Mouse (Mus musculus): ENCODE measurements around the gene Tmem191c.
A peak's percentile ranks its signal among the peaks of the same experiment; 100 is the strongest.

The Tmem191c gene

GRCm38 (mm10) chr16:17266113-17266512 is 9.8 kb upstream of the Tmem191c start:
- no peak for DNase-seq (ENCODE audit: low spot score in 2 of 2)

- DNase-seq (ENCODE audit: low spot score in 2 of 2): no peak
Measured at GRCm38 (mm10) chr16:17267937-17268336, 7.9 kb upstream of the Tmem191c start.

DNA sequence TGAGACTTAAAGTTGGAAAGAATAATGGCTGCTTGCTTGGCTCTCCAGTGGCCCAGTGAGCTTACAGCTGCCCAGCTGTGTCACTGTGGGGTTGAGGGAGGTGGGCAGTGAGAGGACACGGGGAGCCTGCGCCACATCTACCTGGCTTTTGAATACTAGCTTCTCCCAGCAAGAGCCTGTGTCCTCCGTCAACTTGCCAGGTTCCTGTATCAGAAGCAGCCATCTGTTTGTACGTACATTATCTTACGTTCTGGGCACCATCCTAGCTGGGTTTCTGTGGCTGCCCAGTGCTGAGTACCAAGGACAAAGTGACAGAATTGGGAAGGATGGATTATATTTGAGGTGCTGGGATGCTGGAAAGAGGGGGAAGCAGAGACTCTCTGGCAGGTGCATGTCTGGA is 6.0 kb upstream of the Tmem191c start:
- no peak for DNase-seq (ENCODE audit: low spot score in 2 of 2)

DNA sequence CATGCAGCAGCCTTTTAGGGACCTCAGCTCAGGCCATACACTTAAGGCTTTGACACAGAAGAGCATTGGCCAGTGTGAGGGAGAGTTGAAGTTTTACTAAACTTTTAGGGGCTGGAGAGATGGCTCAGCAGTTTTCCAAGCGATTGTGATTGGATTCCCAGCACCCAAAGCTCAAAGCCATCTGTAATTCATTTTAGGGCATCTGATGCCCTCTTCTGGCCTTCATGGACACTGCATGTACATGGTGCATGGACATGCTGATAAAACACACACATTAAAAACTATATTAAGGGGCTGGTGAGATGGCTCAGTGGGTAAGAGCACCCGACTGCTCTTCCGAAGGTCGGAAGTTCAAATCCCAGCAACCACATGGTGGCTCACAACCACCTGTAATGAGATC is 4.8 kb upstream of the Tmem191c start:
- peak in 1 of 2 experiments; percentile 40 for DNase-seq (ENCODE audit: low spot score in 2 of 2)

GRCm38 (mm10) chr16:17271856-17272255 is 4.0 kb upstream of the Tmem191c start:
- no peak for DNase-seq (ENCODE audit: low spot score in 2 of 2)

DNA sequence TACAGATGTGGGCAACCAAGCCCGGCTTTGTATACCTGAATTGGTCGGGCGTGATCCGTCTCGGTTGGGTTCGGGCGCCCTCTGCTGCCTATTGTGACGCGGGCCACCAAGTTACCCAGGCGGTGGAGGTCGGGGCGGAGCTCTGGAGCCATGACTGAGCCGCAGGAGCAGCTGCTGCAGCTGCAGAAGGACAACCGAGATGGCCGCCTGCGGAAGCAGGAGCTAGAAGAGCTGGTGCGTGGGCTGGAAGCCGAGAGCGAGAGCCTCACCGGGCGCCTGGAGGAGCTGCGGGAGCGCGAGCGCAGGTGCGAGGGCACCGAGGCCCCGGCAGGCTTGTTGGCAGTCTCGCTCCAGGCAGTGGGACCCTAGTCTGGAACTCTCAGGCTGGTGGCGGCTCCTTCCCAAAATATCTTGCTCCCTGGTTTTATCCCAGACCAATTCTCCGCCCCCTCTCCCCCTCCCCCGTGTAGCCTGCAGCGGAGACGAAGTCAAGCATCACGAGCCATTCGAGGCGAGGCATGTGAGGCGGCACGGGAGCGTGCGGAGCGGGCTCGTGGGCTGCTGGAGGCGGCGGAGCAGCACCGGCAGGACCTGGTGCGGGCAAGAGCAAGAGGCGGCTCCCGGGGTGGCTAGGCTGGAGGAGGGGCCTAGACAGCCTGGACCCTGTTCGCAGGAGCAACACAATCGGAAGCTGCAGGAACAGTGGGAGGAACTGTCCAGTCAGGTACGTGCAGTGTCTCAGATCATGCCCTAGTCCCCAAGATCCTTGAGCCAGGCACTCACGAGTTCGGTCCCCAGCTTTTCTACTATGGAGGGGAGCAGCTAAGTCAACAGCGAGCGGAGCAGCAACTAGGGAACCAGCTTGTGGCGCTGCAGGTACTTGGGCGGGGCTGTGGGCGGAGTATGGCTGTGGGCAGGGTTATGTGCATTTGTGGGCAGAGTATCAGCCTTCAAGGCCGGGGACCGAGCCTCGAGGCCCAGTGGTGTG is 581 bp downstream of the Tmem191c start:
- DNase-seq (ENCODE audit: low spot score in 2 of 2): peak; percentile 85 to 95

DNA sequence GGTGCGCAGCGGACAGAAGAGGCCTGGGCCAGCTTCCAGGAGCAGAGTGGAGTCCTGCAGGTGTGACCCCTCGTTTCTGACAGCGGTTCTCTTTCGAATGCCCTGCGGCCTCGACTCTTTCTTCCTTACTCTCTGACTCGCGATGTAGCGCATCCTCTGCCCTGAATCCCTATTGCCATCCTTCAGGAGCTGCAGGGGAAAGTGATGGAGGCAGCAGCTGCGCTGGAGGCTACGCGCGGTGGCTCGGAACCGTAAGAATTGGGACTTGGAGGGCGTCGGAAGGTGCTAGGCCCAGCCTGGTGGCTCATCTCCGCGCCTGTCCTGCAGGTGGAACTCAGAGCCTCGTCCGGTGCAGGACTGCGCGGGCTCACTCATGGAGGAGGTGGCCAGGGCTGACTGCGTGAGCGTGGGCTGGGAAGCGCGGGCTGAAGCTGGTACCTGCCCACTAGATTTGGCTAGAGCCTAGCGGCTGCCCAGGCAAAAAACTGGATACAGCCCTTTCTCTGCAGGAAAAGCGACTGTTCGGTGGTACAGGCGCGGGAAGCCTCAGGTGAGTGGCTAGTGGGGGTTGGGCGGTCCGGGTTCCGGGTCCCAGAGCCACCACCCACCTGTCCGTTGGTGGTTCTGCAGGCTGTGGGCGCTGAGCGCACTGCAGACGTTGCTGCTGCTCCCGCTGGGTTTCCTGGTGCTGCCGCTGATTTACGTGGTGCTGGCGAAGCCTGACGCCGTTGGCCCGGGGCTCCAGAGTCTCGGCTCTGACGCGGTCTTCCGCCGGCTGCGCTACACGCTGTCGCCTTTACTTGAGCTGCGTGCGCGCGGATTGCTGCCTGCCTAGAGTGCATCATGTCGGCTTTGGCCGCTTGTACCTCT is 1.7 kb downstream of the Tmem191c start:
- DNase-seq (ENCODE audit: low spot score in 2 of 2): peak; percentile 54 to 74

GRCm38 (mm10) chr16:17280471-17280870 is 4.6 kb downstream of the Tmem191c start:
- DNase-seq (ENCODE audit: low spot score in 2 of 2): no peak

GRCm38 (mm10) chr16:17283151-17283550 is 7.3 kb downstream of the Tmem191c start:
- DNase-seq (ENCODE audit: low spot score in 2 of 2): no peak

DNA sequence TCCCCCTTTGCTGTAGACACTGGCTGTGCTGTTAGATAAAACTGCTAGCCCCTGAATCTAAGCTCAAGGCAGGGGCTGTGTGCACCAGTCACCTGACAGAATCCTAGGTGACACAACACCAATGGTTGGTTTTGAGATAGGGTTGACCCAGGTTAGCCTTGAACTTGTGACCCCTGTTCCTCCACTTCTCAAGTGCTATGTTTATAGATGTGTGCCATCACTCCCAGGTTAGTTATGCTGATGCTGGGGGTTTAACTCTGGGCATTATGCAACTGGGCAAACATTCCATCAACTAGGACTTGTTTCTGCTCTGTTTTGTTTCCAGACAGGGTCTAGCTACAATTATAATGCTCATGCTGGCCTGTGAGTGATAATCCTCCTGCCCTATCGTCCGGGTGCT is 11.2 kb downstream of the Tmem191c start:
- DNase-seq (ENCODE audit: low spot score in 2 of 2): no peak

- no peak for DNase-seq (ENCODE audit: low spot score in 2 of 2)
Measured at GRCm38 (mm10) chr16:17291016-17291415, 15.1 kb downstream of the Tmem191c start.

- peak in 1 of 2 experiments; percentile 55 for DNase-seq (ENCODE audit: low spot score in 2 of 2)
Measured at GRCm38 (mm10) chr16:17292751-17293150, 16.9 kb downstream of the Tmem191c start.

- no peak for DNase-seq (ENCODE audit: low spot score in 2 of 2)
Measured at GRCm38 (mm10) chr16:17300818-17301217, 24.9 kb downstream of the Tmem191c start.

- DNase-seq (ENCODE audit: low spot score in 2 of 2): no peak
Measured at GRCm38 (mm10) chr16:17303521-17304245, 27.8 kb downstream of the Tmem191c start.

DNA sequence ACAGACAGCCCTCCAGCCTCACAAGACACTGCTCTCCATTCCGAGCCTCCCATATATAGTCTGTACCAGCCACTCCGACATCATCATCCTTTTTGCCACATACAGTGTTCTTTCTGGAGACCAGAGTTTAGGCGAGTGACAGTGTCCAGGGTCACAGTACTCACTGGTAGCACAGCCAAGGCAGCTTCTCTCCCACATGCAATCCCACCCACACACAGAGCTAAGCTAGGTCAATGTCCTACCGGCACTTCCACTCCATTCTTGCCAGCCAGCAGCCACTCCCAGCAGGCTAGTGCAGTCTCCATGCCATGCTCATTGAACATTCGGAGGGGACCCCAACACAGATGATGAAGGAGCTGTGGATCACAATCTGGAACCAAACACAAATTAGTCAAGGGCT is 31.6 kb downstream of the Tmem191c start:
- DNase-seq (ENCODE audit: low spot score in 2 of 2): no peak

- DNase-seq (ENCODE audit: low spot score in 2 of 2): no peak
Measured at GRCm38 (mm10) chr16:17309036-17309435, 33.2 kb downstream of the Tmem191c start.

DNA sequence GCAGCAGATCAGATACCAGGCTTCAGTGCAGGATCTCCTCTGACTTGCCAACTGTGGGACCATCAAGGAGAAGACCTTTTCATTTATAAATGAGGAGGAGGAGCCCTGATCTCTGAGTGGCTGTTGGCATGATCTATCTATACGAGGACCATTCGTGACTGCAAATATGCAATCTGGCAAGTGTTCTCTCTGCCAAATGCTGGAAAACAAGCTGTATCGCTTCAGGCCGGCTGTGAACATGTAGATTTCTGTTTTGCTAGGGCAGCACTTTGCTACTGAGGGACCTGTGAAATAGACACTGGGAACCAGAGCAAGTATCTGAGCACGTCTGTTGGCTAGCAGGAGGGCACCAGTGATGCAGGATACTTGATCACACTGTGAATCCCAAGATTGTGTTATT is 36.7 kb downstream of the Tmem191c start:
- no peak for DNase-seq (ENCODE audit: low spot score in 2 of 2)

- no peak for DNase-seq (ENCODE audit: low spot score in 2 of 2)
Measured at GRCm38 (mm10) chr16:17316554-17316953, 40.7 kb downstream of the Tmem191c start.

DNA sequence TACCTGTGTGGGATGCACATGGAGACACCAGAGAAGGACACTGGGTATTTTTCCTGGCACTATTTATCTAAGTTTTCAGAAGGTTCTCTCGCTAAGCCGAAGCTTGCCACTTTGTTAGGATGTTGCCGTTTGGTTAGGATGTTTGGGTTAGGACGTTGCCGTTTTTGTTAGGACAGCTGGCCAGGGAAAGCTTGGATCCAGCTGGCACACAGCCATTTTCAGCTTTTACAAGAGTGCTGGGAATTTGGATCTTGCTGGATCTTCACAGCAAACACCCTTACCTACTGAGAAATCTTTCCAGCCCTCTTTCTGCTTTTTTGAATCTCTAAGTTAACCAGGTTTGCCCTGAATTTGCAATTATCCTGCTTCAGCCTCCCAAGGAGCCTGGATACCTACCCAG is 45.6 kb downstream of the Tmem191c start:
- peak in 1 of 2 experiments; percentile 39 for DNase-seq (ENCODE audit: low spot score in 2 of 2)

DNA sequence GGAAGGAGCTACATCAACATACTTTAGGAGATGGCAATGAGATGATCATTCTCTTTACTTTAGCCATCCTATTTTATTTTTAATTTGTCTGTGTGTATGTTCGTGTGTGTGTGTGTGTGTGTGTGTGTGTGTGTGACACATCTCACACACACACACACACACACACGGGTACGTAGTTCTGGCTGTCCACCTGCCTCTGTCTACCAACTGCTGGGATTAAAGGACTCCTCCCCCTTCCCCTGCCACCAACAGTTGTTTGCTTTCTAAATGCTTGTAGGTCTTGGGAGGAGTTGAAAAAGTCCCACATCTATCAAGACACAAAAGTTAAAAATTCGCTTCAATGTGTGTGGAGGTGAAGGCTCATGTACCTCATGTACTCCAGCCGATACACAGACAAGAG is 48.9 kb downstream of the Tmem191c start:
- DNase-seq (ENCODE audit: low spot score in 2 of 2): no peak

DNA sequence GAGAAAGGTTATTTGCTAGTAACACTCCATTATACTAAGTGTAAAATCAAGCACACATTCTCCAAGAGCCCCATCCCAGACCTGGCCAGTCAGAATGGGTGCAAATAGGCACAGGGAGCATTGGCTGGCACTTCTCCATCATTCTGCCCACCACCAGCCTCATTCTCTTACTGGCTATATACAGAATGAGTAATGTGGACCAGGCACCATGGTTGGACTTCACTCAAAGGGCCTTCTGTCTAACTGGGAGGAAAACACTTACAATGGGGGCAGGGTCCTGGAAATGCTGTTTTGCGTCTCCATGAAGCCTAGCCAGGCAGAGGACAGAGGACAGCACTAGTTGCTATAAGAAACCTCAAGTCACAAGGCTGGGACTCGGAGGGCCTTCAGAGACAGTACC is 50.2 kb downstream of the Tmem191c start:
- DNase-seq (ENCODE audit: low spot score in 2 of 2): no peak
